Mouse (Mus musculus) erythroblast, embryonic 14.5 days (primary cell): ENCODE data around the gene Llcfc1. TPM values are rescaled to one million over a fixed set of nuclear protein-coding genes. Genes with fewer than 3 reads are reported as not detected.

ENCODE experiments used
- H3K27me3 ChIP-seq: 2 replicates; pipeline ENCODE4 v1.6.1; 2012; ENCODE audit warnings: inconsistent platforms; ENCODE audit not compliant: control insufficient read depth
- H3K36me3 ChIP-seq: 2 replicates; pipeline ENCODE4 v1.6.1; 2012; ENCODE audit warnings: mild to moderate bottlenecking, inconsistent platforms; ENCODE audit not compliant: control insufficient read depth
- H3K4me1 ChIP-seq: 2 replicates; pipeline ENCODE4 v1.6.1; 2012; ENCODE audit warnings: inconsistent platforms; ENCODE audit not compliant: control insufficient read depth
- H3K4me3 ChIP-seq: replicated peaks from 2 replicates; pipeline ENCODE3; 2012; ENCODE audit warnings: moderate library complexity, mild to moderate bottlenecking, inconsistent platforms
- H3K9me3 ChIP-seq: 2 replicates; pipeline ENCODE4 v1.6.1; 2012; ENCODE audit warnings: low read length, inconsistent platforms, mixed read lengths; ENCODE audit not compliant: control insufficient read depth
- GATA1 ChIP-seq: IDR thresholded peaks from 2 replicates; pipeline ENCODE4 v1.6.1; 2012; ENCODE audit warnings: low read length, inconsistent platforms, mixed read lengths
- TAL1 ChIP-seq: IDR thresholded peaks from 3 replicates; pipeline ENCODE4 v1.6.1; 2012; ENCODE audit warnings: low read length, inconsistent platforms, mixed read lengths
- polyA plus RNA-seq: library from polyadenylated mRNA; stranded (reverse); fragments of >175 nt; gene quantifications from 2 replicates; pipeline ENCODE4 v1.2.3, GENCODE M21; 2012

Gene Llcfc1
- polyA plus RNA-seq, 1 experiment, result not detected

DNA sequence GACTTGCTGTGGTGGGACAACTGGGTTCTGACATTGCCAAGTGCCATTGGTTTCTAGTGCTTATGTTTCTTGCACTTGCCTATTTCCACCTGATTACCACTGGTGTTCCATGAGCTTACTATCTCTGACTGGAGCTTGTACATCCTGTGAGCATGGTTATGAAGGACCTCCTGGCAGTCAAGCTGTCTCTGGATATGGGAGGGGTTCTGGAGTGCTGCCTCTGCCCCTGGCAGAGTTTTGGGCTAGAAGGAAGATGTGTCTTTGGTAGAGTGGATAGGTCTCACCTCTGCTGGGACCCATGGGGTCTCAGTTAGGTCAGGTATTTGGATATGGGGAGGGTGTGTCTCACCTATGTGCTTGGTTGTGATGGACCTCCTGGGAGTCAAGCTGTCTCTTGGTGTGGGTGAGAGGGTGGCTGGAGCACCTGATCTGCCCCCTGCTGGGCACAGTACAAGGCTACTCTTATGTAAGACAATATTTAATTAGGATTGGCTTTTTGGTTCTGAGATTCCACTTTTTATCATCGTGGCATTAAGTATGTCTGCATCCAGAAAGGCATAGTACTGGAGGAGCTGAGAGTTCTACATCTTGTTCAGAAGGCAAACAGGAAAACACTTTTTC, 43.9 kb downstream of the Llcfc1 start:
- Histone ChIP-seq H3K9me3 (no peaks in the 10 kb centered on the region), H3K4me1 (peaks cover 12% of the 10 kb centered on the region), H3K36me3 (no peaks in the 10 kb centered on the region), H3K27me3 (peaks cover 3% of the 10 kb centered on the region; the same call in 1 of the 2 replicates), H3K4me3 (no peak overlapping the region)
- TF ChIP-seq GATA1 (no peak), TAL1 (no peak)

DNA sequence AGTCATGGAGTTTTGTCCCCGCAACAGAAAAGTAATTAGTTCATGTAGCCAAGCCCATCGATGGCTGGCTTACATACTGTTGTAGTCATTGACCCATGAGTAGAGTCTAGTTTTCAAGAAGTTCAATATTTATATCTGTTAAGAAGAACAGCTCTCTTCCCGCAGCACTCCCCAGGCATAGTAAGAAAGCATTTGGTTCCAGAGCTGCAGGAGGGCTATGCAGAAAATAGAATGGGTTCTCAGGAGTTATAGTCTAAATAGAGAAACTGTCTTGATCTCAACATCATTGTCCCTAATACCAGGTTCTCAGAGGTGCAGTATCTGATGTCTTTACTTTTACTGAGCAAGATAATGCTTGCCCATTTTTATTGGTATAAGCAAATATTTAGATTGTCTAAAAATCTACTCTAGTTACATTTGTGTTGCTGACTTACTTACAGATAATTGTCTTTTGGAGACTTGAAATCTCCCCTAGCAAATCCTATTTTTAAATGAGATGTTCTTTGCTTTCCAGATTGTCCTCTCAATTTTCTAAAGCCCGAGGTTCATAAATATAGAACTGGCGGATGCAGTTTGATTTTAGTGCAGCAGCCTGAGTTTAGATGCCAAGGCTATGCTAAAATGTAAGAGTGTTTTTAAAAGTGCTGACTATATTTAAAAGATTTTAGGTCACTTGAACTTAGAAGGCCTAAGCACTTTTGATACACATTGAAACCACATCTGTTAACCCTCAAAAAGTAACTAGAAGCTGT, 50.7 kb downstream of the Llcfc1 start:
- H3K4me3 ChIP-seq, result no peak overlapping the region
- TF ChIP-seq GATA1, result no peak
- no peak for TF ChIP-seq TAL1
- H3K9me3 ChIP-seq, result no peaks in the 10 kb centered on the region
- H3K27me3 ChIP-seq, result peaks cover 2% of the 10 kb centered on the region; the same call in 1 of the 2 replicates
- peaks cover 7% of the 10 kb centered on the region for H3K4me1 ChIP-seq
- no peaks in the 10 kb centered on the region for H3K36me3 ChIP-seq

Other genes with a start within 250 kb of the Llcfc1 start
- gene Gm10334, start 238.3 kb upstream of the Llcfc1 start, polyA plus RNA-seq, result not detected in 2 replicates
- gene Prss1, start 225.5 kb upstream of the Llcfc1 start, polyA plus RNA-seq, result not detected in 2 replicates
- not detected in 2 replicates for gene Prss2, start 162.6 kb upstream of the Llcfc1 start, polyA plus RNA-seq
- gene Ephb6, start 78.9 kb upstream of the Llcfc1 start, polyA plus RNA-seq, result 0.10 TPM in 1 of 2 replicates, not detected in the other
- 0.04 TPM in 1 of 2 replicates, not detected in the other for gene Trpv6, start 48.0 kb upstream of the Llcfc1 start, polyA plus RNA-seq
- gene Trpv5, start 3.7 kb upstream of the Llcfc1 start, polyA plus RNA-seq, result 0.01 TPM in 1 of 2 replicates, not detected in the other
- 24.5 and 29.0 TPM in 2 replicates for gene Kel, start 19.9 kb downstream of the Llcfc1 start, polyA plus RNA-seq
- 0.01 TPM in 1 of 2 replicates, not detected in the other for gene Olfr459, start 90.7 kb downstream of the Llcfc1 start, polyA plus RNA-seq
- not detected in 2 replicates for gene Pip, start 163.1 kb downstream of the Llcfc1 start, polyA plus RNA-seq
- not detected in 2 replicates for gene Sval2, start 168.6 kb downstream of the Llcfc1 start, polyA plus RNA-seq